Mouse (Mus musculus): ENCODE measurements around the gene Ripor3. TPM values are rescaled to one million over a fixed set of nuclear protein-coding genes. Genes with fewer than 3 reads are reported as not detected.

Ripor3 gene
- polyA plus RNA-seq, 1 experiment from 2014 or later, result 2.0 TPM

DNA sequence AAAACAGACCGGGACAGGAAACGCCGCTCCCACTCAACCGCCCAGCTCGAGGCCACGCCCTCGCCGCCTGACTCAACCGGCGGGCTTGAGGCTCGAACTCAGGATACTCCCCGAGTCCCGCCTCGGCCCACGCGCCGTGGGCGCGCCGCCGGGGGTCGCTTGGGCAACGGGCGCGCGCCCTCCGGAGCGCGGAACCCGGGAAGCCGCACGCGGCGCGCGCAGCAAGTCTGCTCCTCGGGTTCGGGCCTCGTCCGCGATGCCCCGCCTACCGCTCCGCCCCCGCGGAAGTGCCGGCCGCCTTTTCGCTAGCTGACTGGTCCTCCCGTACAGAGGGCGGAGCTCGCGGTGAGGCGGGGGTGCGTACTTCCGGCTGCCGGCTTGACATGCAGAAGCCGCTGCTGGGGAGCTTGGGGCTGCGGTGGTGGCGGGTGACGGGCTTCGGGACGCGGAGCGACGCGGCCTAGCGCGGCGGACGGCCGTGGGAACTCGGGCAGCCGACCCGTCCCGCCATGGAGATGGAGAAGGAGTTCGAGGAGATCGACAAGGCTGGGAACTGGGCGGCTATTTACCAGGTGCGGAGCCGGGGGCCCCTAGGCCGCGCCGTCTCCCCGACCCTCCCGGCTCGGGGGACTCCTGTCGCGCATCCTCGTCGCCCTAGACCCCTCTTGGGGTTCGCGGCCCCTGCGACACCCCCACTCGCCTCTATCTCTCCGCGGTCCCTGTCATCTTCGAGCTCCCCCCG, 78.3 kb downstream of the Ripor3 start, which contains the start of gene Ptpn1:
TSS of gene Ptpn1 (plus strand) at position 73 of the 742 bp plus-strand sequence.
- WGBS, result under 1% methylated on average over 97 of the region's 99 CpGs
- Histone ChIP-seq H3K36me3 (ENCODE audit: insufficient read depth) (0 out of 2 replicates have a peak, but pooled peaks cover 4% of the 10 kb centered on the region), H3K9ac (peak within 1 kb of the TSS; percentile 90), H3K4me2 (peak within 1 kb of the TSS; percentile 90), H3K27me3 (ENCODE audit: insufficient read depth, low read length) (no peaks in the 10 kb centered on the region), H3K27ac (ENCODE audit: low read depth) (peak within 1 kb of the TSS; percentile 76), H3K4me1 (ENCODE audit: insufficient read depth) (peaks cover 6% of the 10 kb centered on the region; the same call in 1 of the 2 replicates), H3K9me3 (ENCODE audit: low read depth, low read length) (no peaks in the 10 kb centered on the region), H3K4me3 (ENCODE audit: low read depth, low read length) (peak within 1 kb of the TSS; percentile 92)
- peak; percentile 98 for DNase-seq
- peak; percentile 97 for ATAC-seq (ENCODE audit: insufficient read depth)
- no peak for TF ChIP-seq CTCF (IDR thresholded peaks at IDR 0.05; ENCODE audit: low read depth)

DNA sequence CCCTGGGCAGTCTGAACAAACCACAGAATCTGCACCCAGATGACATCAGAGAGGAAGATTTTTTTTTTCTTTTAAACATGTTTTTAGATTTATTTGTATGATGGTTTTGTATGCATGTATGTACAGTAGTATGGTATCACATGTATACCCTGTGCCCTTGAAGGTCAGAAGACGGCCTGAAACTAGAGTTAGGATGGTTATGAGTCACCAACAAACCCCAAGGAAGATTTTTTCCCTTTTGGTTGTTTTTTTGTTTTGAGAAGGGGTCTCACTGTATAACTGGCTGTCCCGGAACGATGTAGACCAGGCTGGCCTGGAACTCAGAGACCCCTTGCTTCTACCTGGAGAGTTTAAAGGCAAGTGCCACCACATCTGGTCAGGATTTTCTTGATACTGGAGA, 79.4 kb downstream of the Ripor3 start:
- Histone ChIP-seq H3K9me3 (ENCODE audit: low read depth, low read length) (no peaks in the 10 kb centered on the region), H3K4me3 (ENCODE audit: low read depth, low read length) (peak overlapping the region; percentile 92), H3K9ac (peak overlapping the region; percentile 90; the same call in 1 of the 2 replicates), H3K4me1 (ENCODE audit: insufficient read depth) (peaks cover 6% of the 10 kb centered on the region; the same call in 1 of the 2 replicates), H3K27ac (ENCODE audit: low read depth) (peak overlapping the region; percentile 76; the same call in 1 of the 2 replicates), H3K27me3 (ENCODE audit: insufficient read depth, low read length) (no peaks in the 10 kb centered on the region), H3K36me3 (ENCODE audit: insufficient read depth) (0 out of 2 replicates have a peak, but pooled peaks cover 4% of the 10 kb centered on the region), H3K4me2 (peak overlapping the region; percentile 90)
- DNase-seq (no peak), ATAC-seq (ENCODE audit: insufficient read depth) (no peak)
- no peak for TF ChIP-seq CTCF (IDR thresholded peaks at IDR 0.05; ENCODE audit: low read depth)
- 88% methylated on average over 3 of the region's 3 CpGs for WGBS

Other genes with a start within 250 kb of the Ripor3 start
- gene Ptpn1, start 78.6 kb downstream of the Ripor3 start, polyA plus RNA-seq (2014; fragmentation: Nextera tagmentation; extraction: Ambion mirVana), result 59.3 and 61.3 TPM in 2 replicates
- 14.0 and 14.1 TPM in 2 replicates for gene Pard6b, start 70.4 kb upstream of the Ripor3 start, polyA plus RNA-seq (2014; fragmentation: Nextera tagmentation; extraction: Ambion mirVana)
- 12.4 and 16.2 TPM in 2 replicates for gene Adnp, start 196.5 kb upstream of the Ripor3 start, polyA plus RNA-seq (2014; fragmentation: Nextera tagmentation; extraction: Ambion mirVana)
- 23.1 and 24.7 TPM in 2 replicates for gene Gm20716, start 219.7 kb upstream of the Ripor3 start, polyA plus RNA-seq (2014; fragmentation: Nextera tagmentation; extraction: Ambion mirVana)
- gene Dpm1, start 220.0 kb upstream of the Ripor3 start, polyA plus RNA-seq (2014; fragmentation: Nextera tagmentation; extraction: Ambion mirVana), result 81.4 and 84.6 TPM in 2 replicates
- gene Mocs3, start 220.0 kb upstream of the Ripor3 start, polyA plus RNA-seq (2014; fragmentation: Nextera tagmentation; extraction: Ambion mirVana), result 7.7 and 10.0 TPM in 2 replicates

All from lung, embryonic 14.5 days (tissue).